Mouse (Mus musculus) skeletal muscle tissue, adult 2 months (tissue): ENCODE data around the gene 1700016C15Rik.

ENCODE experiments used
- DNase-seq: peaks from one replicate; pipeline ENCODE4 v3.0.0-alpha.2; 2012; ENCODE audit warnings: low read depth, low spot score

Gene 1700016C15Rik

GRCm38 (mm10) chr1:177796193-177796939 lies 66.8 kb downstream of the 1700016C15Rik start, which contains the start of gene Adss:
Adss (minus strand) TSS chr1:177796511.
- DNase-seq, result peak; percentile 98

DNA sequence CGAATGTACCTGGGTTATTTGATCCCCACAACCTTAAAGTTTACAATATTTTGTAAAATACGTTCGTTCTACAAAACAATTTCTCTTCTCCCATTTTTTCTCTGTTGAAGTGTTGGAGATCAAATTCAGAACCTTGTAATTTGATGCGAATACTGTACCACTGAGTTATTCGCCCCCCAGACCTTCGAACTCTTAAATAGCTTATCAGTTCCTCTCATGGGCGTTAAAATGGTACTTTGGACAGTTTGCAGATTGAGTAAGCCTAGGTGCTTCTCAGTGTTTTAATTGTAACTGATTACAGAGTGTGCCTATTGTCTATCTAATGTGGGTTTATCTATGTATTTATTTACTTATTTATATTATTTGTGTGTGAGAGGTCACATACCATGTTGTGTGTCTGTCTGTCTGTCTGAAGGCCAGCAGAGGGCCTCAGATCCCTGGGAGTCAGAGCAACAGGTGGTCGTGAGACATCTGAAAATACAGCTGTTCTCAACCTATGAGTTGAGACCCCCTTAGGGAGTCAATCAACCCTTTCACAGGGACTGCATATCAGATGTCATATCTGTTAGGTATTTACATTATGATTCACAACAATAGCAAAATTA lies 67.6 kb downstream of the 1700016C15Rik start:
- DNase-seq, result no peak
